Mouse (Mus musculus) ES-E14 (cell line): ENCODE measurements at regions not wholly inside any gene's neighbourhood (a gene's known extent, or its start where the extent isn't known, plus 50 kb on each side); places are given as distances from the start of the nearest gene placed in this dataset.

ENCODE experiments used
- DNase-seq: peaks from one replicate; pipeline ENCODE4 v3.0.0-alpha.2; 2013; ENCODE audit warnings: low read depth, low spot score
- H3K27ac ChIP-seq: 2 replicates; pipeline ENCODE4 v1.5.1; 2012; ENCODE audit warnings: low read depth, mild to moderate bottlenecking, low read length, moderate library complexity, mixed read lengths; ENCODE audit not compliant: poor library complexity, insufficient read depth, severe bottlenecking
- H3K36me3 ChIP-seq: 2 replicates; pipeline ENCODE4 v1.6.1; 2012; ENCODE audit warnings: mild to moderate bottlenecking, low read length, moderate library complexity, mixed read lengths; ENCODE audit not compliant: control insufficient read depth, poor library complexity, insufficient read depth, severe bottlenecking
- H3K4me1 ChIP-seq, 2 experiments: fragments of 150-350 bp in 1 of 2; sonication (generic) in 1 of 2; 2 replicates each; pipeline ENCODE4 v1.6.1; 2012; ENCODE audit warnings: low read length in 2 of 2, mild to moderate bottlenecking in 1 of 2, mixed read lengths in 1 of 2; ENCODE audit not compliant: control insufficient read depth in 2 of 2, insufficient read depth in 2 of 2, poor library complexity in 1 of 2
- H3K4me3 ChIP-seq, 2 experiments: fragments of 150-350 bp in 1 of 2; sonication (generic) in 1 of 2; 2 replicates each; pipeline ENCODE4 v1.5.1; 2012; ENCODE audit warnings: low read length in 2 of 2, low read depth in 1 of 2, mild to moderate bottlenecking in 1 of 2, mixed read lengths in 1 of 2; ENCODE audit not compliant: insufficient read depth in 1 of 2, poor library complexity in 1 of 2, severe bottlenecking in 1 of 2
- H3K9ac ChIP-seq: 2 replicates; pipeline ENCODE4 v1.6.1; 2012; ENCODE audit warnings: low read depth, mild to moderate bottlenecking, low read length, mixed read lengths; ENCODE audit not compliant: poor library complexity, insufficient read depth, severe bottlenecking
- H3K9me3 ChIP-seq: fragments of 150-350 bp; sonication (generic); 2 replicates; pipeline ENCODE4 v1.6.1; 2012; ENCODE audit warnings: low read depth, mild to moderate bottlenecking, low read length; ENCODE audit not compliant: control insufficient read depth, insufficient read depth
- CHD2 ChIP-seq: IDR thresholded peaks from 2 replicates; pipeline ENCODE4 v1.6.1; 2014; ENCODE audit warnings: mild to moderate bottlenecking, low read depth, low read length, inconsistent platforms
- HCFC1 ChIP-seq: IDR thresholded peaks from 2 replicates; pipeline ENCODE4 v1.6.1; 2012; ENCODE audit warnings: low read length, inconsistent platforms, borderline replicate concordance; ENCODE audit not compliant: insufficient read depth
- MAFK ChIP-seq: IDR thresholded peaks from 2 replicates; pipeline ENCODE4 v1.6.1; 2014; ENCODE audit warnings: mild to moderate bottlenecking, low read depth, low read length, inconsistent platforms; ENCODE audit not compliant: insufficient read depth
- ZC3H11A ChIP-seq: IDR thresholded peaks from 2 replicates; pipeline ENCODE4 v1.6.1; 2012; ENCODE audit warnings: low read depth, mild to moderate bottlenecking, inconsistent platforms, low read length, borderline replicate concordance
- ZNF384 ChIP-seq: IDR thresholded peaks from 2 replicates; pipeline ENCODE4 v1.6.1; 2012; ENCODE audit warnings: low read depth, low read length, inconsistent platforms
- in situ Hi-C, 2 experiments: fragments of 600-800 bp; cut with MboI; formaldehyde crosslinking; loops; one replicate each; pipeline ENCODE4 v1.15.1; 2025; ENCODE audit warnings: low sequenced_read_pairs in 2 of 2, inconsistent platforms in 1 of 2; ENCODE audit not compliant: unreplicated experiment in 2 of 2

GRCm38 (mm10) chr5:55761777-55762176 lies 1763.5 kb downstream of the Stim2 start:
- Histone ChIP-seq H3K27ac (no peak overlapping the region), H3K4me1 (no peaks in the 10 kb centered on the region), H3K4me3 (no peak overlapping the region), H3K9ac (no peak overlapping the region), H3K36me3 (no peaks in the 10 kb centered on the region), H3K9me3 (no peaks in the 10 kb centered on the region)
- TF ChIP-seq HCFC1 (no peak), CHD2 (0 out of 2 replicates have a peak, but pooled peaks have one; percentile 57)
- DNase-seq: peak; percentile 43
- in situ Hi-C loops: no loop called here

DNA sequence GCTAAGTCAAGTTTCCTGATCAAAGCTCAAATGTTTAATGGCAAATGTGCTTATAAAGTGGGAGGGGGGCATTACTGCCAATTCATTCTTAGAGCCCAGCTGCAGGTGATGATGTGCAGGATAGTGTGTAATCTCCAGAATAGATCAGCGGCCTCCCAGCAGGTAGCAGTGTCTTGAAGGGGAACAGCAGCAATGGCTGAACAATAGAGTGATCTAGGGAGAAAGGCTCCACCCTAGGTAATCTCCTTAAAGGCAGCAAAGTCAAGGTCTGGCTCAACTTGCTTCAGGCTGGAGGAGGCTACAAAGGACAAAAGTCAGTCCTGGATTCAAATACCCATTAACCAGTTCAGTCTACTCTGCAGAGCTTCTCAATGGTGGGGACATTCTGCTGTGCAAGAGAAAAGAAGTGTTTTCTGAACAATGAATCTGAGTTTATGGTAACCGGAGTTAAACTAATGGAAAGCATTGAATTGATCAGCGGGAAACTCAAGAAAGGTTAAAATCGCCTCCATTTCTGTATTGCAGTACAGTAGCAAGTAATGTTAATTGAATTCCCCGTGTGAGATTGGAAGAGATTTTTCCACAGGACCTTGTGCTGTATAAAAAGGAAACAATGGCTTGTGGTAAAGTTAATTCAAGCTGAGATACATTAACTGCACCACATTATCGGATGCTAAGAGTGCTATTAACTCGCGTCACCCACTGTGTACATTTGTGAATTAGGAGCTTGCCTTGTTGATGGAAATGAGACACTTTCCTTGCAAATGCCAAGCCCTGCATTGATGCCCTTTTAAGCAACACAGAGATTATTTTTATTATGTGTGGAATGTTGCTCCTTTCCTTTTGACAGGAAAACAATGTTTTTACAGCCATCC lies 1793.7 kb downstream of the Stim2 start:
- no peaks in the 10 kb centered on the region for H3K9me3 ChIP-seq
- H3K9ac ChIP-seq: no peak overlapping the region
- peaks cover 2 to 9% of the 10 kb centered on the region in 2 experiments; a peak in 2 of 4 replicates for H3K4me1 ChIP-seq
- TF ChIP-seq ZNF384 (no peak), MAFK (0 out of 2 replicates have a peak, but pooled peaks have one; percentile 2), ZC3H11A (no peak), CHD2 (0 out of 2 replicates have a peak, but pooled peaks have one; percentile 35), HCFC1 (no peak)
- no peaks in the 10 kb centered on the region for H3K36me3 ChIP-seq
- in situ Hi-C loops: no loop called here
- H3K4me3 ChIP-seq: no peak overlapping the region
- peak overlapping the region; percentile 66; the same call in 1 of the 2 replicates for H3K27ac ChIP-seq
- DNase-seq: peak; percentile 63

DNA sequence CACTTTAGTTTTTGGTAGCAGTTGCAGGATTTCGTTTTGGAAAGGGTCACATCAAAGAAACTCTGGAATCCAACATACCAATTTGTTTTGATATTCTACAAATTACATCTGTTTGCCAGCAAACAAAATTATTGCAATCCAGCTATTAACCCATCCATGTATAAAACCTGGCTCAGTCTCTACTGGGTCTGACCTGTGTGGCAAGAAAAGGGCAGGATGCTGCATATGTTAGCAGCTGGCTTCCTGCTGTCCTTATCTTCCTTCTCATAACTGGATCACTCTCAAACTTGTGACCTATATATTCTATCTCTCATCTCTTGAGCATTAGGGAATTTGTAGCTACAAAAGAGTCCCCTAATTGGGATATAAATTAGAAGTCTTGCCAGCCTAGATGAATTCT lies 1794.4 kb downstream of the Stim2 start:
- Histone ChIP-seq H3K4me1 (peaks cover 2 to 9% of the 10 kb centered on the region in 2 experiments; a peak in 2 of 4 replicates), H3K9ac (no peak overlapping the region), H3K27ac (peak overlapping the region; percentile 64; the same call in 1 of the 2 replicates), H3K4me3 (no peak overlapping the region), H3K9me3 (no peaks in the 10 kb centered on the region), H3K36me3 (no peaks in the 10 kb centered on the region)
- in situ Hi-C loops: no loop called here
- DNase-seq: no peak
- no peak for TF ChIP-seq ZC3H11A
- TF ChIP-seq CHD2: no peak
- TF ChIP-seq HCFC1: no peak
- no peak for TF ChIP-seq MAFK
- no peak for TF ChIP-seq ZNF384
